Mouse (Mus musculus) brain, adult 2 months (tissue): Measurements from ENCODE around the gene Ndc1.
"Not testable (repeated sequence)": the region's sequence is repeated elsewhere in the genome, so short reads cannot be mapped to it uniquely, and the experiment has no call there.

Experiments
- DNase-seq: peaks from one replicate; pipeline ENCODE4 v3.0.0; 2011; ENCODE audit warnings: low read depth, low spot score

The Ndc1 gene

DNA sequence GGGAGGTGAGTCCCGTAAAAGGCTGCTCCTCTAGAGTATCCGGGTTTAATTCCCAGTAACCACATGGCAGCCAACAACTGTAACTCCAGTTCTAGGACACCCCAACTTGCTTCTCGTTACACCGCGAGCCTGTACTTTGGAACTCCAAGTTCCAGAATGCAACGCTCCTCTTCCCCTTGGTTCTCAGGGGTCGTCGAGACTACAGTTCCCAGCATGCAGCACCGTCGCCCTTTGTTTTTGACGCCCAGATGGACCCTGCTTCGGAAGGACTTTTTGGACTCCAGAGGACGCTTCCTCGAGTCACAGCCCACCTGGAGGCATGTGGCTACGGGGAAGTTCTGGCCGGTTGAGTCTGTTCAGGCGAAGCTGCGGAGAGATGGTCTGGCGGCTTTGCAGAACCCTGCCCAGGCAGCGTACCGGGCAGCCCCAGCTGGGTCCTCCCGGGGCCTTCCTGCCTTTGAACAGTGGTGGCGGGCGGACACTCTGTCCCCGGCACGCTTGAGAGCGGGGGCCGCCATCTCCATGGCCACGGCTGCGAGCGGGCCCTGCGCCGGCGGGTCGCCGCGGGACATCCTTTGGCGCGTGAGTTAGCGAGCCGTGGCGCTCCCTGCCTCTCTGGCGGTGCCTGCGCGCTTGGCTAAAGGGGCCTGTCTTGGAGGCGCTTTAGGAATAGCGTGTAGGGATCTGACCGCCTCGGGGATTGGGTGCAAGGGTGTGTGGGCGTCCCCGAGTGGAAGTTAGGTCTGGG is at the start of gene Ndc1:
Gene Ndc1 (plus strand): TSS at position 218 of the 748 bp plus-strand sequence.
- peak; percentile 97 for DNase-seq

DNA sequence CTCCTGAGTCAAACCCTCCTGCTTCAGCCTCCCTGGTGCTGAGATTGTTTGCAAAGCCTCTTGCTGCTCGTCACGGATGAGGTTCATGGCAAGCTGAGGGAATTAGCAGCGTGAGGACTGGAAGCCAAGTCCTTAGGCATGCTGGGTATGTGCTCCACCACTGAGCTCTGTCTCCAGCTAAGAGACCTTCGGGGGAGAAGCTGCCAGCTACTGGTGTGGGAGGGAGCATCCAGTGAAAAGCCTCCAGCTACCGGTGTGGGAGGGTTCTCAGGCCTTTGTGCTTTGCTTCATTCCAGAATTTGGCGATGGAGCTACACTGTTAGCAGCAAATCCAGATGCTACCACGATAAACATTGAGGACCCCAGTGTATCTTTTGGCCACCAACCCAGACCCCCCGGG is 48.9 kb upstream of the Ndc1 start:
- DNase-seq: peak; percentile 65

GRCm38 (mm10) chr4:107321041-107321440 is 46.5 kb upstream of the Ndc1 start:
- DNase-seq: no peak

DNA sequence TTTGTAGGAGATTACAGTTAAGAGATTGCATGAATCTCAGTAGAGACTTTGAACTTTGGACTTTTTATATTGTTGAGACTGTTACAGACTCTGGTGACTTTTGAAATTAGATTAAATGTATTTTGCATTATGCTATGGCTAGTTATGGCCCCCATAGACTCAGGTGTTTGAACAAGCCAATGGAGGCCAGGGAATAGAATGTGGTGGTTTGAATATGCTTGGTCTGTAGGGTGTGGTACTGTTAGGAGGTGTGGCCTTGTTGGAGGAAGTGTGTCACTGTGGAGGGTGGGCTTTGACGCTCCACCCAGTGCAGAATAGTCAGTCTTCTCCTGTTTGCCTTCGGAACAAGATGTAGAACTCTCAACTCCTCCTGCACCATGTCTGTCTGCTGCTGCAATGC is 44.5 kb upstream of the Ndc1 start:
- DNase-seq: no peak

GRCm38 (mm10) chr4:107328530-107328929 is 39.1 kb upstream of the Ndc1 start:
- no peak for DNase-seq

- DNase-seq: no peak
Measured at GRCm38 (mm10) chr4:107333514-107333913, 34.1 kb upstream of the Ndc1 start.

- DNase-seq: no peak
Measured at GRCm38 (mm10) chr4:107336356-107336755, 31.2 kb upstream of the Ndc1 start.

DNA sequence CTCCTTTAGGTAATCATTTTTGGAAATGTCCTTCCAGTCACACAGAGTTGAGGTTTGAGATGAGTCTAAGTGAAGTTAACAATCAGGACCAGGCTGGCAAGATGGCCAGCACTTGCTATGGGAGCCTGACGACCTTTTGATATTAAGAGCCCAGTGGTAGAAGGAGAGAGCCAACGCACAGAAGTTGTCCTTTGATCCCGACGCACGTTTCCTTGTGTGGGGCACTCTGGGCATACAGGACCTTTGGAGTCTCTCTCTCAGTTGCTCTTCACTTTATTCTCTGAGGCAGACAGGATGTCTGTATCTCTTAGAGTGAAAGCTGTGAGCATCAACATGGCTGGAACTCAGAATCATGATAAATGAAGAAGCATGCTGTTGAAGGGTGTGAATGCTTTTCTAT is 30.1 kb upstream of the Ndc1 start:
- DNase-seq: no peak

DNA sequence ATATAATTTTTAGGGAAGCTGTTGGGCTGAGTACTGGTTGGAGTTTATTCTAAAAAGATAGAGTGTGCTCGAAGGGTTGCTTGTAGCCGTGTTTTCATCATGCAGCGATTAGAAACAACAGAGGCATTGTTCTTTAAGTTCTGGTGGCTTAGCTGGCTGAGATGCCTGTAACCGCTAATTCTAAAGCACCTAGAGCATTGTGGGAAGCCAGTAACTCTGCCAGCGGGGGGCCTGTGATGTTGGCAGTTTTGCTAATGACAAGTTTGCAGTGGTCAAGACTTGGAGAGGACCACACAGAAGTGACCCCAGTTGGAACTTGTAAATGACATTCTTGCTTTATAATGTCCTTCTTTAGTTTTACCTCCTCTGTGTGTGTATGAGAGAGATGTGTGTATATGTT is 26.2 kb upstream of the Ndc1 start:
- DNase-seq: no peak

DNA sequence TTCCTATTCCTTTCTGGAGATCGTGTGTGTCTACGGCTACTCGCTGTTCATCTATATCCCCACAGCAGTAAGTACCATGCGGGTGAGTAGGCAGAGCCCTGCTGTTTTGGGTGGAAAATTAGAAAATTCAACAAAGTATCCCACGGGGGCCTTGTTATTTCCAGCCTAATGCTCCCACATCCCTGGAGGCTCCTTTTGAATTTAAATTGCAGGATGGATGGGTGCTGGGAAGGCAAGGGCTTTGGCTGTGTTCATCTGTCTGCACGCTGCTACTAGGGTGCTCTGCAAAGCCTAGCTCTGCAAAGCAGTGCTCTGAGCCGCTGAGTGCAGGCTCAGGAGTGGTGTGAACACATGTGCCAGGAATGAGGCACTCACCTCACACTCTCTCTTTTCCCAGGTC is 23.0 kb upstream of the Ndc1 start:
- DNase-seq: peak; percentile 77

DNA sequence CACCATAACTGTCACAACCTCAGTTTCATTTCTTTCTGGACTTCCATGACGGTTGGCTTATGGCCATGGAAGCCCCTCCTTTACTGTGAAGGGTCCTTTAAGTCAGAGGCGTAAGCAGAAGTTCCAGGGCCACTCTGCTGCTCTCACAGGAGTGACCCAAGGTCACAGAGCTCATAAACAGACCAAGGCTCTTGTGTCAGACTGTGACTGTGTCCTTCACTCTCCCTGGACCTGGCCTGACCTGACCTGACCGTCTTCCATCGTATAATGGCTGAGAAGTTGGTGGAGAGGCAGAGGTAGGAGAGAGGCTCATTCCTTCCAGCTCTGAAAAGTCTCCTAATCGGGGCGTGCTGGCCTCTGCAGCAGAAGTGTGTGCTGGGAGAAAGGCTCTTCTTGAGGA is 20.4 kb upstream of the Ndc1 start:
- DNase-seq: no peak

DNA sequence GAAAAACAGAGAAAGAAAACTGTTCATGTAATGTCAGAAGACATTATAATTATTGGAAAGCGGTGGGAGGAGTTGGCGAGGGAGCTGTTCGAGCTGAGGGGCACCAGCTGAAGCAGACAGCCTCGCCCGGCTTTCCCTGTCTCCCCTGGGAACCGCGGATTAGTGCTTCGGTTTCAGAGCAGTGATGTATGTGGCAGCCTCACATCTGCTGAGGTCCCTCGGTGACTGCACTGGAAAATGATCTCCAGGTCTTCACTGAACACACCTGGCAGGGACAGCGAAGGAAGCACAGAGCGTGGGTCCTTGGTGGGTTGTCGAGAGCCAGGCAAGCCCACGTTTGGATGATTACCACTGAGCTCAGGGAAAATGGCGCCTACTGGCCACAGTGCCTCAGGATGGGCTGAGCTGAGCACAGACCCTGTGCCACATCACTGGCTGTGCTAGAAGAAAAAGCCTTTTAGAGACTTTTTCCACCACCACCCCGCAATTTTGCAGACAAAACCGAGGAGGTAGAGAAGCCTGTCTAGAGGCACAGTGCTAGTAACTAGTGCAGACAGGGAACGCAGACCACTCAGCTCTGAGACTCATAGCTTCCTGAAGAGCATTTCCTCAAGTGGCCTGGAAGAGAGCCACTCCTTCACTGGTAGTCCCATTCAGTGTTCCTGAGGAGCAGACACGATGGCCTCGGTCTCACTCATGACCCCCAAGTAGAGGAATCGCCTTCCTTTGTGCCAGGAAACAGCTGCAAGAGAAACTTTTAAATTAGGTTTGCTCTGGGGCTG is 18.9 kb upstream of the Ndc1 start:
- DNase-seq: no peak

DNA sequence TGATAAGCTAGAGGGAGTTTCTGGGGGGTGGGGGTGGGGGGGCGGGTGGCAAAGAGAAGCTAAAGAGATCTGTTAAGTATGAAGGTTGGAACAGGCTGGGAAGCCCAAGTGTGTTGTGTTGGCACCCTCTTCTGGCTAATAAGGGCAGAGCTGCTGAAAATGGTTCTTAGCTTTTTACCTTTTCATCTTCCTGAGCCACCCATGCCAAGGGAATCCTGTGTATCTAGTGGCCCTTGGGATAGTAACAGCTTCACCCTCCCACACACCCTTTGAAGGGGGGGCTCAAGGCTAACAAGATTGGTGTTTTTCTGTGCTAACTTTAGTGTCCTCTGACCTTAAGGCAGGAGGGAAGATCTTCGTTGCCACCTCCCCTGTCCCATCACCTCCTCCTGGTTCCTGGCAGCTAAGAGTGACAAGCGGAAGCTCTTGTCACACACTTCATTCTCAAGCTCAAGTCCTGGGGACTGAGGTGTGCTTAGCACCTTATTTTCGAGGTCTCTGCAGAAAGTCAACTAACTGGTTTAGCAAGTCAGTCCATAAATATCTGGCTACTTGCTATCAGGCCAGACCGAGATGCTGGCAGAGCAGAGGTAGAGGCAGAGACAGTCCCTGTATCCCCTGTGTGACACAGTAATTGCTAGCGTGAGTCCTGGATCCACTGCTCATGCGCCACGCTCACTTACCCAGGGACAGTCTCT is 18.1 kb upstream of the Ndc1 start:
- peak; percentile 82 for DNase-seq

GRCm38 (mm10) chr4:107351368-107351767 is 16.2 kb upstream of the Ndc1 start:
- no peak for DNase-seq

DNA sequence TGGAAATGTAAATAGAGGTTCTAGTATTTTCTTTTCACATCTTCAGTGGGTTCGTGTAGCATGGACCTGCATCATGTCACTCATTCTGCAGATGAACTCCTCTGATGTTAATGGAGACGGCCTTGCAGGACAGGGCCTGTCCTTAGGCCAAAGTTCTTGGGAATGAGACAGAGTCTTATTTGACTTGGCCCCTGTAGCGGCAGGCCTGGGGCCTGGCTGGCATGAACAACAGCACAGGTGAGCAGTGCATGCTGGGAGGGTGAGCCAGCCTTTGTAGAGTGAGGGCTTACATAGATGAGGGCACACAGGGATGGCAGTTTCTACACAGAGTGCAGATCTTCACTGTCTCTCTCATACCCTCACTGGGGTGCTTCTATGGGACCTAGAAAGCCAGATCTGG is 14.0 kb upstream of the Ndc1 start:
- DNase-seq: no peak

GRCm38 (mm10) chr4:107354126-107354525 is 13.5 kb upstream of the Ndc1 start:
- DNase-seq: no peak

- no peak for DNase-seq
Measured at GRCm38 (mm10) chr4:107354543-107354942, 13.0 kb upstream of the Ndc1 start.

DNA sequence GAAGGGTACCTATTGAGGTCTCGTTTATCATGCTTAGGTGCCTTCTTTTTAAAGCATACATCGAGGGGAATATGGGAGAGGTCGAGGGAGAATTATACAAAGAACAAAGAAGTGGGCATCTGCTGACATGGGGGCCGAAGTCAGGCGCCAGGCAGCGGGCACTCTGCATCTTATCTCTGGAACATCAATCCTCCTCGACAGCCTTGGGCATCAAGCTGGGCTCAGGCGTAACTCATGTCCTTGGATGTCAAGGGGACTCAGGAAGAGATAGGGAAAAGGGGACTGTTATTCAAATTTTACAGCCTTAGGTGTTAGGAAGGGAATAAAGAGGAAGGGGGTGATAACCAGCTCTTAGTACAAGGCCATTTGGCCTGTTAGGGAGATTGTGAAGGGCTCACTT is 10.4 kb upstream of the Ndc1 start:
- not testable (repeated sequence) for DNase-seq

GRCm38 (mm10) chr4:107358460-107358859 is 9.1 kb upstream of the Ndc1 start:
- DNase-seq: peak; percentile 63

- DNase-seq: no peak
Measured at GRCm38 (mm10) chr4:107360457-107361145, 7.0 kb upstream of the Ndc1 start.

DNA sequence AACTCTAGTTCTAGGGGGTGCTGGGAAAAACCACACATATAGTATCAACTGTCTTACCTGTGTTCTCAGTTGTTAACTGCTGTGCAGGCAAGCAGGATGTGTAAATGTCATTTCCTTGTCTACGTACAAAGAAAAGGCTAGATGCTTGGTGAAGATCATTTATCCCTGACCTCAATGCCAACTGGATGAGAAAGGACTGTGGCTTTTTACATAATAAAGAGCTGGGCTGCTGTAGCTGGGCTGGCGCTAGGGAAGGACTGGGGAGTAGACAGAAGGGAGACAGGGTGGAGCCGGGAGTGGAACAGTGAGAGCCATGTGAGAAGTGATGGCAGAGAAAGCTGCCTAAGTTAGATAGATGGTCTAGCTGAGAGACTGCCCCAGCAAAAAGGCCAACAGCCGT is 4.8 kb upstream of the Ndc1 start:
- no peak for DNase-seq

DNA sequence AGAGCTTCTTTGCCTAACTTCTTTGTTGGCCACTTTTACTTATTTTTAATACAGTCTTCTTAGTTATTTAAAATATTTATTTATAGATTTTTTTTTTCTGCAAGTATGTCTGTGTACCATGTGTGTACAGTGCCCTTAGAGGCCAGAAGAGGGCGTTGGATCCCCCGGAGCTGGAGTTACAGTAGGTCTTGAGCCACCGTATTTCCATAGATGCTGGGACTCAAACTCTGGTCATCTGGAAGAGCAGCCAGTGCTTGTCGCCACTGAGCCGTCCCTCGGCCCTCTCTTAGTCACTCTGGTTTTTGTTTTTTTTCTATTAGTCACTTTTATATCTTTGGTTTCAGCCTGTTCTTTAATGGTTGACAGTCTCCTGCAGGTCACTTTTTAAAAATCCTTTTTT is 4.0 kb upstream of the Ndc1 start:
- DNase-seq: no peak
